Mouse (Mus musculus) heart, adult 2 months (tissue): ENCODE measurements around the gene Itga2b. TPM values are rescaled to one million over a fixed set of nuclear protein-coding genes. Genes with fewer than 3 reads are reported as not detected.

Source experiments
- DNase-seq, 2 experiments: peaks; one replicate each; pipeline ENCODE4 v3.0.0; 2021
- H3K27ac ChIP-seq: fragments of 200-600 bp; 2 replicates; pipeline ENCODE4 v1.8.1; 2022
- H3K27me3 ChIP-seq: fragments of 200-500 bp; 2 replicates; pipeline ENCODE4 v1.6.1; 2012; ENCODE audit warnings: mild to moderate bottlenecking, low read length, inconsistent platforms, mixed read lengths; ENCODE audit not compliant: control insufficient read depth, insufficient read depth
- H3K36me3 ChIP-seq: fragments of 200-500 bp; 2 replicates; pipeline ENCODE4 v1.6.1; 2012; ENCODE audit warnings: low read length, inconsistent platforms; ENCODE audit not compliant: control insufficient read depth, insufficient read depth
- H3K4me1 ChIP-seq: fragments of 200-500 bp; 2 replicates; pipeline ENCODE4 v1.6.1; 2011; ENCODE audit warnings: low read length; ENCODE audit not compliant: control insufficient read depth, insufficient read depth
- H3K4me3 ChIP-seq: fragments of 200-600 bp; 2 replicates; pipeline ENCODE4 v1.8.1; 2022
- H3K79me2 ChIP-seq: fragments of 200-500 bp; replicated peaks from 2 replicates; pipeline ENCODE4 v1.6.1; 2012; ENCODE audit warnings: mild to moderate bottlenecking, inconsistent platforms, low read length, moderate library complexity, mixed read lengths; ENCODE audit not compliant: control insufficient read depth, insufficient read depth
- H3K9ac ChIP-seq: fragments of 200-500 bp; 2 replicates; pipeline ENCODE4 v1.6.1; 2012; ENCODE audit warnings: low read depth, mild to moderate bottlenecking, control low read depth, inconsistent platforms, low read length, mixed read lengths
- CTCF ChIP-seq: fragments of 200-600 bp; IDR thresholded peaks from 2 replicates; pipeline ENCODE4 v1.8.1; 2022; ENCODE audit warnings: antibody characterized with exemption, mild to moderate bottlenecking, moderate library complexity
- EP300 ChIP-seq: fragments of 200-500 bp; IDR thresholded peaks from 2 replicates; pipeline ENCODE4 v1.6.1; 2011; ENCODE audit warnings: low read depth, low read length, control low read depth; ENCODE audit not compliant: insufficient read depth
- POLR2A ChIP-seq: fragments of 200-500 bp; IDR thresholded peaks from 2 replicates; pipeline ENCODE4 v1.6.1; 2011; ENCODE audit warnings: mild to moderate bottlenecking, low read depth, low read length, control low read depth; ENCODE audit not compliant: insufficient read depth
- WGBS: fragments of 180-500 bp; shearing (Covaris S2); methylation state at CpG from one replicate; pipeline ENCODE4 v1.1.7; 2018; 5-methylcytosine and 5-hydroxymethylcytosine counted together
- intact Hi-C: fragments of 180-260 bp; cut with DNase I; formaldehyde crosslinking; loops from one replicate; pipeline ENCODE4 v1.15.1; 2025
- polyA plus RNA-seq: library from polyadenylated mRNA; depleted of rRNA; stranded (reverse); fragments of >200 nt; gene quantifications from 2 replicates; pipeline ENCODE4 v1.2.3, GENCODE M21; 2012
- total RNA-seq, 2 experiments: library from RNA; stranded (reverse); gene quantifications; 2 replicates each; pipeline ENCODE4 v1.2.3; 2021

Gene Itga2b
- total and polyA plus RNA-seq, 3 experiments = 3.1 to 14.5 (median 6.9) TPM

- 82% methylated on average over 8 of the region's 8 CpGs for WGBS
- H3K4me1 ChIP-seq = no peaks in the 10 kb centered on the region
- no peaks in the 10 kb centered on the region for H3K36me3 ChIP-seq
- H3K4me3 ChIP-seq = no peak overlapping the region
- TF ChIP-seq POLR2A (no peak), CTCF (no peak), EP300 (no peak)
- peak in 1 of 2 experiments; percentile 14 for DNase-seq
- no peaks in the 10 kb centered on the region for H3K27me3 ChIP-seq
- intact Hi-C loops = no loop called here
- no peaks in the 10 kb centered on the region for H3K79me2 ChIP-seq
- H3K27ac ChIP-seq = no peak overlapping the region
- no peak overlapping the region for H3K9ac ChIP-seq
Observed at GRCm38 (mm10) chr11:102440255-102440654, 29.7 kb downstream of the Itga2b start.

GRCm38 (mm10) chr11:102439093-102440082 lies 30.5 kb downstream of the Itga2b start:
- H3K27ac ChIP-seq = no peak overlapping the region
- H3K4me3 ChIP-seq = no peak overlapping the region
- no peaks in the 10 kb centered on the region for H3K36me3 ChIP-seq
- no peaks in the 10 kb centered on the region for H3K4me1 ChIP-seq
- no peaks in the 10 kb centered on the region for H3K79me2 ChIP-seq
- no peak overlapping the region for H3K9ac ChIP-seq
- intact Hi-C loops = no loop called here
- whole genome bisulfite sequencing = 88% methylated on average over 14 of the region's 14 CpGs
- TF ChIP-seq POLR2A (no peak), CTCF (no peak), EP300 (no peak)
- no peaks in the 10 kb centered on the region for H3K27me3 ChIP-seq
- no peak for DNase-seq

- intact Hi-C loops = no loop called here
- Histone ChIP-seq H3K27ac (no peak overlapping the region), H3K36me3 (no peaks in the 10 kb centered on the region), H3K4me1 (peaks cover 3% of the 10 kb centered on the region), H3K9ac (peak overlapping the region; percentile 50), H3K27me3 (no peaks in the 10 kb centered on the region), H3K4me3 (peak overlapping the region; percentile 41), H3K79me2 (no peaks in the 10 kb centered on the region)
- WGBS = 41% methylated on average over 77 of the region's 77 CpGs
- TF ChIP-seq EP300 = no peak
- peak; percentile 85 for TF ChIP-seq CTCF
- peak; percentile 70 to 85 for DNase-seq
Observed at GRCm38 (mm10) chr11:102438212-102439092, 31.5 kb downstream of the Itga2b start.

- 57% methylated on average over 87 of the region's 87 CpGs for WGBS
- Histone ChIP-seq H3K27ac (no peak overlapping the region; the same call in 1 of the 2 replicates), H3K9ac (peak overlapping the region; percentile 50), H3K4me1 (peaks cover 8% of the 10 kb centered on the region), H3K4me3 (peak overlapping the region; percentile 41), H3K79me2 (no peaks in the 10 kb centered on the region), H3K27me3 (no peaks in the 10 kb centered on the region), H3K36me3 (no peaks in the 10 kb centered on the region)
- peak; percentile 67 to 70 for DNase-seq
- intact Hi-C loops = no loop called here
- TF ChIP-seq CTCF = peak; percentile 60
- no peak for TF ChIP-seq EP300
- TF ChIP-seq POLR2A = no peak
Observed at GRCm38 (mm10) chr11:102437120-102438061, 32.5 kb downstream of the Itga2b start.

- Histone ChIP-seq H3K27me3 (no peaks in the 10 kb centered on the region), H3K79me2 (no peaks in the 10 kb centered on the region), H3K9ac (no peak overlapping the region), H3K4me3 (no peak overlapping the region), H3K36me3 (no peaks in the 10 kb centered on the region), H3K27ac (no peak overlapping the region), H3K4me1 (peaks cover 10% of the 10 kb centered on the region)
- 85% methylated on average over 10 of the region's 10 CpGs for WGBS
- no peak for DNase-seq
- intact Hi-C loops = no loop called here
- TF ChIP-seq POLR2A (no peak), EP300 (no peak), CTCF (no peak)
Observed at GRCm38 (mm10) chr11:102436471-102436790, 33.5 kb downstream of the Itga2b start.
